Comparison of ENCODE assay signal across 8 mouse cellular contexts in genomic region chr11:116103572-116103971, GRCm38 (mm10). TPM values are rescaled to one million over a fixed set of nuclear protein-coding genes. Genes with fewer than 3 reads are reported as not detected.
DNase-seq lines count a peak whose midpoint lies in the region; ATAC-seq and TF ChIP-seq lines count a peak whose summit lies in the region.

No protein-coding gene starts in this region.

- ATAC-seq in midbrain, embryonic 15.5 days (replicated peaks) = no peak
- no peak for ATAC-seq in midbrain, embryonic 13.5 days
- no peak for ATAC-seq in intestine, postnatal 0 days
- ATAC-seq in stomach, embryonic 16.5 days (ENCODE audit: insufficient read depth, low FRiP score) = no peak

- 76% methylated on average over 12 of the region's 12 CpGs for WGBS in midbrain, embryonic 15.5 days
- 87% methylated on average over 11 of the region's 12 CpGs for WGBS in midbrain, embryonic 13.5 days
- WGBS in intestine, postnatal 0 days = 67% methylated on average over 11 of the region's 12 CpGs
- WGBS in stomach, embryonic 16.5 days = 55% methylated on average over 12 of the region's 12 CpGs

- peak overlapping the region; percentile 91 for H3K27ac ChIP-seq in gastrocnemius, adult 2 months
- peak overlapping the region; percentile 9; the same call in 1 of the 2 replicates for H3K27ac ChIP-seq in midbrain, embryonic 15.5 days
- no peak overlapping the region for H3K27ac ChIP-seq in midbrain, embryonic 13.5 days
- H3K27ac ChIP-seq in intestine, postnatal 0 days (ENCODE audit: low read depth, low read length) = peak overlapping the region; percentile 50; the same call in 1 of the 2 replicates
- H3K27ac ChIP-seq in stomach, embryonic 16.5 days (ENCODE audit: low read length) = peak overlapping the region; percentile 95

- no peak overlapping the region for H3K4me2 ChIP-seq in midbrain, embryonic 15.5 days
- H3K4me2 ChIP-seq in midbrain, embryonic 13.5 days (replicated peaks) = no peak overlapping the region
- H3K4me2 ChIP-seq in intestine, postnatal 0 days (replicated peaks; ENCODE audit: low read depth) = no peak overlapping the region
- H3K4me2 ChIP-seq in stomach, embryonic 16.5 days (ENCODE audit: low read depth, low read length) = no peak overlapping the region

- H3K27me3 ChIP-seq in midbrain, embryonic 15.5 days (replicated peaks) = peaks cover 30% of the 10 kb centered on the region
- peaks cover 33% of the 10 kb centered on the region for H3K27me3 ChIP-seq in midbrain, embryonic 13.5 days
- H3K27me3 ChIP-seq in intestine, postnatal 0 days (replicated peaks; ENCODE audit: control insufficient read depth, insufficient read depth, low read length) = peaks cover 14% of the 10 kb centered on the region
- peaks cover 13% of the 10 kb centered on the region for H3K27me3 ChIP-seq in stomach, embryonic 16.5 days (ENCODE audit: control insufficient read depth, insufficient read depth, low read length)

- no peak for TF ChIP-seq CTCF in gastrocnemius, adult 2 months (IDR thresholded peaks at IDR 0.05)
- TF ChIP-seq CTCF in intestine, postnatal 0 days (IDR thresholded peaks at IDR 0.05; ENCODE audit: low read depth) = no peak

- peaks cover 32% of the 10 kb centered on the region for H3K4me1 ChIP-seq in midbrain, embryonic 15.5 days
- H3K4me1 ChIP-seq in midbrain, embryonic 13.5 days (replicated peaks) = peaks cover 43% of the 10 kb centered on the region
- H3K4me1 ChIP-seq in intestine, postnatal 0 days (replicated peaks; ENCODE audit: control insufficient read depth, insufficient read depth, low read length) = peaks cover 39% of the 10 kb centered on the region
- peaks cover 87% of the 10 kb centered on the region for H3K4me1 ChIP-seq in stomach, embryonic 16.5 days (ENCODE audit: control insufficient read depth, insufficient read depth, low read length)

- no peak for DNase-seq in gastrocnemius, adult 2 months
- DNase-seq in gastrocnemius, adult 8-10 months (ENCODE audit: low spot score in 2 of 2) = no peak
- DNase-seq in natural killer cell, adult 2 months (ENCODE audit: low spot score in 2 of 2) = no peak
- no peak for DNase-seq in frontal cortex, postnatal 10 days (ENCODE audit: low spot score in 2 of 2)

- no peak overlapping the region for H3K9ac ChIP-seq in midbrain, embryonic 15.5 days
- H3K9ac ChIP-seq in midbrain, embryonic 13.5 days (replicated peaks) = no peak overlapping the region
- H3K9ac ChIP-seq in intestine, postnatal 0 days (ENCODE audit: low read depth, low read length) = no peak overlapping the region
- peak overlapping the region; percentile 29; the same call in 1 of the 2 replicates for H3K9ac ChIP-seq in stomach, embryonic 16.5 days (ENCODE audit: low read length)

- intact Hi-C loops in gastrocnemius, adult 2 months (cut with DNase I) = no loop called here

- no peaks in the 10 kb centered on the region for H3K9me3 ChIP-seq in midbrain, embryonic 15.5 days
- no peaks in the 10 kb centered on the region for H3K9me3 ChIP-seq in midbrain, embryonic 13.5 days
- H3K9me3 ChIP-seq in intestine, postnatal 0 days (ENCODE audit: control insufficient read depth) = no peaks in the 10 kb centered on the region
- no peaks in the 10 kb centered on the region for H3K9me3 ChIP-seq in stomach, embryonic 16.5 days (replicated peaks; ENCODE audit: control insufficient read depth, low read length)

- no peaks in the 10 kb centered on the region for H3K36me3 ChIP-seq in midbrain, embryonic 15.5 days (replicated peaks)
- no peaks in the 10 kb centered on the region for H3K36me3 ChIP-seq in midbrain, embryonic 13.5 days
- no peaks in the 10 kb centered on the region for H3K36me3 ChIP-seq in intestine, postnatal 0 days (ENCODE audit: control insufficient read depth, insufficient read depth)
- H3K36me3 ChIP-seq in stomach, embryonic 16.5 days (ENCODE audit: control insufficient read depth, insufficient read depth, low read length) = 0 out of 2 replicates have a peak, but pooled peaks cover 5% of the 10 kb centered on the region

- peak overlapping the region; percentile 41 for H3K4me3 ChIP-seq in gastrocnemius, adult 2 months
- H3K4me3 ChIP-seq in midbrain, embryonic 15.5 days = no peak overlapping the region
- H3K4me3 ChIP-seq in midbrain, embryonic 13.5 days (replicated peaks) = no peak overlapping the region
- H3K4me3 ChIP-seq in intestine, postnatal 0 days (ENCODE audit: low read depth, low read length) = no peak overlapping the region
- H3K4me3 ChIP-seq in stomach, embryonic 16.5 days (replicated peaks; ENCODE audit: low read length) = no peak overlapping the region

RNA-seq across cellular contexts. Expression of gene Wbp2, which starts 16.8 kb away (rescaled TPM):
- total RNA-seq in gastrocnemius, adult 2 months (2021) = 10 to 100 TPM; 77.2 to 81.8 TPM
- 10 to 100 TPM; 78.6 to 91.0 (median 90.1) TPM for total RNA-seq in gastrocnemius, adult 8-10 months (2022)
- 165 and 173 TPM in 2 replicates for polyA plus RNA-seq in midbrain, embryonic 15.5 days (2015; fragmentation: Nextera tagmentation; extraction: Ambion mirVana)
- polyA plus RNA-seq in midbrain, embryonic 13.5 days (2015; fragmentation: Nextera tagmentation; extraction: Ambion mirVana) = 128 and 132 TPM in 2 replicates
- polyA plus RNA-seq in intestine, postnatal 0 days (2015; fragmentation: Nextera tagmentation; extraction: Ambion mirVana) = 179 and 201 TPM in 2 replicates
- 81.8 and 98.6 TPM in 2 replicates for polyA plus RNA-seq in stomach, embryonic 16.5 days (2015; fragmentation: Nextera tagmentation; extraction: Ambion mirVana)

RNA-seq across cellular contexts. Expression of gene Trim47, which starts 23.4 kb away (rescaled TPM):
- 10 to 100 TPM in 1 of 2 experiments, 1 to 10 TPM in 1; 6.0 to 12.2 TPM for total RNA-seq in gastrocnemius, adult 2 months (2021)
- 1 to 10 TPM; 5.7 to 7.6 (median 6.3) TPM for total RNA-seq in gastrocnemius, adult 8-10 months (2022)
- polyA plus RNA-seq in midbrain, embryonic 15.5 days (2015; fragmentation: Nextera tagmentation; extraction: Ambion mirVana) = 10.5 and 12.2 TPM in 2 replicates
- 2.0 and 3.4 TPM in 2 replicates for polyA plus RNA-seq in midbrain, embryonic 13.5 days (2015; fragmentation: Nextera tagmentation; extraction: Ambion mirVana)
- 15.7 and 16.1 TPM in 2 replicates for polyA plus RNA-seq in intestine, postnatal 0 days (2015; fragmentation: Nextera tagmentation; extraction: Ambion mirVana)
- 22.7 and 23.1 TPM in 2 replicates for polyA plus RNA-seq in stomach, embryonic 16.5 days (2015; fragmentation: Nextera tagmentation; extraction: Ambion mirVana)

RNA-seq across cellular contexts. Expression of gene Unc13d, which starts 25.8 kb away (rescaled TPM):
- under 1 TPM; 0.13 to 0.50 TPM for total RNA-seq in gastrocnemius, adult 2 months (2021)
- under 1 TPM; 0.34 to 0.56 (median 0.46) TPM for total RNA-seq in gastrocnemius, adult 8-10 months (2022)
- 0.70 and 1.5 TPM in 2 replicates for polyA plus RNA-seq in midbrain, embryonic 15.5 days (2015; fragmentation: Nextera tagmentation; extraction: Ambion mirVana)
- polyA plus RNA-seq in midbrain, embryonic 13.5 days (2015; fragmentation: Nextera tagmentation; extraction: Ambion mirVana) = 1.2 TPM in 2 replicates
- polyA plus RNA-seq in intestine, postnatal 0 days (2015; fragmentation: Nextera tagmentation; extraction: Ambion mirVana) = 1.1 and 1.2 TPM in 2 replicates
- polyA plus RNA-seq in stomach, embryonic 16.5 days (2015; fragmentation: Nextera tagmentation; extraction: Ambion mirVana) = 8.3 and 9.9 TPM in 2 replicates

RNA-seq across cellular contexts. Expression of gene Trim65, which starts 27.4 kb away (rescaled TPM):
- 1 to 10 TPM; 4.2 to 6.6 TPM for total RNA-seq in gastrocnemius, adult 2 months (2021)
- 1 to 10 TPM; 3.4 to 4.5 (median 4.0) TPM for total RNA-seq in gastrocnemius, adult 8-10 months (2022)
- polyA plus RNA-seq in midbrain, embryonic 15.5 days (2015; fragmentation: Nextera tagmentation; extraction: Ambion mirVana) = 2.7 and 3.1 TPM in 2 replicates
- 1.3 and 1.8 TPM in 2 replicates for polyA plus RNA-seq in midbrain, embryonic 13.5 days (2015; fragmentation: Nextera tagmentation; extraction: Ambion mirVana)
- 3.1 and 3.3 TPM in 2 replicates for polyA plus RNA-seq in intestine, postnatal 0 days (2015; fragmentation: Nextera tagmentation; extraction: Ambion mirVana)
- polyA plus RNA-seq in stomach, embryonic 16.5 days (2015; fragmentation: Nextera tagmentation; extraction: Ambion mirVana) = 6.2 and 8.0 TPM in 2 replicates

RNA-seq across cellular contexts. Expression of gene Mrpl38, which starts 35.1 kb away (rescaled TPM):
- 10 to 100 TPM; 47.5 to 61.5 TPM for total RNA-seq in gastrocnemius, adult 2 months (2021)
- total RNA-seq in gastrocnemius, adult 8-10 months (2022) = 10 to 100 TPM; 46.4 to 51.6 (median 50.3) TPM
- polyA plus RNA-seq in midbrain, embryonic 15.5 days (2015; fragmentation: Nextera tagmentation; extraction: Ambion mirVana) = 81.7 and 85.1 TPM in 2 replicates
- 76.2 and 78.3 TPM in 2 replicates for polyA plus RNA-seq in midbrain, embryonic 13.5 days (2015; fragmentation: Nextera tagmentation; extraction: Ambion mirVana)
- 35.6 and 38.5 TPM in 2 replicates for polyA plus RNA-seq in intestine, postnatal 0 days (2015; fragmentation: Nextera tagmentation; extraction: Ambion mirVana)
- 83.5 and 87.0 TPM in 2 replicates for polyA plus RNA-seq in stomach, embryonic 16.5 days (2015; fragmentation: Nextera tagmentation; extraction: Ambion mirVana)
